Mouse (Mus musculus) liver, embryonic 14.5 days (tissue): ENCODE results near the gene 1600014C23Rik. TPM values are rescaled to one million over a fixed set of nuclear protein-coding genes. Genes with fewer than 3 reads are reported as not detected.

Experiments
- ATAC-seq: fragments of 200-750 bp; cut with Nextera tagmentation; 2 replicates; pipeline ENCODE4 v1.8.0; 2017; ENCODE audit warnings: moderate number of reproducible peaks, mild to moderate bottlenecking, moderate library complexity; ENCODE audit not compliant: insufficient read depth
- DNase-seq, 3 experiments: peaks; one replicate each; pipeline ENCODE4 v3.0.0-alpha.2; 2012 to 2013; ENCODE audit warnings: low read depth in 3 of 3, low spot score in 3 of 3
- H3K27ac ChIP-seq: fragments of 300-500 bp; sonication (generic); 2 replicates; pipeline ENCODE4 v1.5.1; 2014; ENCODE audit warnings: moderate library complexity, mild to moderate bottlenecking, control low read depth, inconsistent platforms
- H3K27me3 ChIP-seq: fragments of 300-500 bp; sonication (generic); 2 replicates; pipeline ENCODE4 v1.6.1; 2014; ENCODE audit warnings: mild to moderate bottlenecking, low read length, moderate library complexity; ENCODE audit not compliant: control insufficient read depth, insufficient read depth
- H3K36me3 ChIP-seq: fragments of 300-500 bp; sonication (generic); replicated peaks from 2 replicates; pipeline ENCODE4 v1.6.1; 2014; ENCODE audit warnings: low read depth; ENCODE audit not compliant: control insufficient read depth, insufficient read depth
- H3K4me1 ChIP-seq, 2 experiments: fragments of 200-500 bp in 1 of 2; fragments of 300-500 bp in 1 of 2; sonication (generic) in 1 of 2; replicated peaks; 2 replicates each; pipeline ENCODE4 v1.6.1; 2012 to 2014; ENCODE audit warnings: antibody characterized with exemption in 1 of 2, inconsistent platforms in 1 of 2, low read length in 1 of 2; ENCODE audit not compliant: control insufficient read depth in 2 of 2, insufficient read depth in 2 of 2
- H3K4me2 ChIP-seq: fragments of 300-500 bp; sonication (generic); 2 replicates; pipeline ENCODE4 v1.6.1; 2014; ENCODE audit warnings: low read depth, mild to moderate bottlenecking, control low read depth, moderate library complexity
- H3K4me3 ChIP-seq, 2 experiments: fragments of 200-500 bp in 1 of 2; fragments of 300-500 bp in 1 of 2; sonication (generic) in 1 of 2; 2 replicates each; pipeline ENCODE4 v1.5.1; 2012 to 2014; ENCODE audit warnings: low read depth in 2 of 2, low read length in 2 of 2, mild to moderate bottlenecking in 2 of 2, control low read depth in 1 of 2, inconsistent platforms in 1 of 2, moderate library complexity in 1 of 2; ENCODE audit not compliant: insufficient read depth in 1 of 2
- H3K9ac ChIP-seq: fragments of 300-500 bp; sonication (generic); replicated peaks from 2 replicates; pipeline ENCODE4 v1.6.1; 2014; ENCODE audit warnings: mild to moderate bottlenecking, control low read depth, moderate library complexity
- H3K9me3 ChIP-seq: fragments of 300-500 bp; sonication (generic); 2 replicates; pipeline ENCODE4 v1.6.1; 2016; ENCODE audit warnings: low read length, mixed read lengths; ENCODE audit not compliant: control insufficient read depth
- CTCF ChIP-seq: IDR thresholded peaks from 2 replicates; pipeline ENCODE4 v1.5.1; 2016; ENCODE audit warnings: antibody characterized with exemption, low read depth, control low read depth
- EP300 ChIP-seq: IDR thresholded peaks from 2 replicates; pipeline ENCODE4 v1.6.1; 2016; ENCODE audit warnings: antibody characterized with exemption, low read depth
- WGBS: fragments of 180-500 bp; shearing (Covaris S2); extraction: QIAGEN DNeasy Blood & Tissue Kit; methylation state at CpG from one replicate; pipeline ENCODE4 v1.1.7; 2014; ENCODE audit not compliant: insufficient replicate concordance; 5-methylcytosine and 5-hydroxymethylcytosine counted together
- polyA plus RNA-seq, 2 experiments: library from polyadenylated mRNA; depleted of rRNA in 1 of 2; stranded (reverse) in 1 of 2; unstranded in 1 of 2; fragments of >200 nt; fragmentation: Nextera tagmentation in 1 of 2; extraction: Ambion mirVana in 1 of 2; gene quantifications; 2 replicates each; pipeline versions ENCODE4 v1.2.1 to v1.2.3; 2012 to 2014

Gene 1600014C23Rik
- polyA plus RNA-seq, 2 experiments, result not detected

- H3K4me2 ChIP-seq, result no peak overlapping the region
- no peak overlapping the region for H3K4me3 ChIP-seq
- no peak for TF ChIP-seq EP300
- TF ChIP-seq CTCF, result no peak
- no peak overlapping the region for H3K27ac ChIP-seq
- ATAC-seq (no peak), DNase-seq (no peak)
- peaks cover 7% of the 10 kb centered on the region for H3K27me3 ChIP-seq
- WGBS, result 70% methylated on average over 8 of the region's 8 CpGs
- peaks cover 12 to 18% of the 10 kb centered on the region in 2 experiments for H3K4me1 ChIP-seq
- no peaks in the 10 kb centered on the region for H3K9me3 ChIP-seq
- no peaks in the 10 kb centered on the region for H3K36me3 ChIP-seq
- H3K9ac ChIP-seq, result no peak overlapping the region
These were observed 5.5 kb downstream of the 1600014C23Rik start for GRCm38 (mm10) chr17:45727983-45728723.

GRCm38 (mm10) chr17:45727481-45727880 lies 6.2 kb downstream of the 1600014C23Rik start:
- no peak for DNase-seq
- Histone ChIP-seq H3K9me3 (no peaks in the 10 kb centered on the region), H3K4me3 (no peak overlapping the region), H3K27ac (no peak overlapping the region), H3K4me2 (no peak overlapping the region), H3K4me1 (peaks cover 12 to 18% of the 10 kb centered on the region in 2 experiments), H3K27me3 (peaks cover 4% of the 10 kb centered on the region; the same call in 1 of the 2 replicates), H3K9ac (no peak overlapping the region), H3K36me3 (no peaks in the 10 kb centered on the region)
- TF ChIP-seq CTCF (no peak), EP300 (no peak)
- no peak for ATAC-seq
- 60% methylated on average over 2 of the region's 2 CpGs for WGBS

GRCm38 (mm10) chr17:45726249-45726648 lies 7.4 kb downstream of the 1600014C23Rik start:
- ATAC-seq (peak; percentile 82), DNase-seq (no peak)
- H3K4me3 ChIP-seq, result no peak overlapping the region
- WGBS, result 37% methylated on average over 7 of the region's 7 CpGs
- H3K9ac ChIP-seq, result peak overlapping the region; percentile 62
- TF ChIP-seq CTCF (no peak), EP300 (no peak)
- H3K9me3 ChIP-seq, result no peaks in the 10 kb centered on the region
- no peaks in the 10 kb centered on the region; the same call in 1 of the 2 replicates for H3K27me3 ChIP-seq
- no peaks in the 10 kb centered on the region for H3K36me3 ChIP-seq
- peak overlapping the region; percentile 47 for H3K4me2 ChIP-seq
- peak overlapping the region; percentile 73 for H3K27ac ChIP-seq
- H3K4me1 ChIP-seq, result peaks cover 12 to 18% of the 10 kb centered on the region in 2 experiments

DNA sequence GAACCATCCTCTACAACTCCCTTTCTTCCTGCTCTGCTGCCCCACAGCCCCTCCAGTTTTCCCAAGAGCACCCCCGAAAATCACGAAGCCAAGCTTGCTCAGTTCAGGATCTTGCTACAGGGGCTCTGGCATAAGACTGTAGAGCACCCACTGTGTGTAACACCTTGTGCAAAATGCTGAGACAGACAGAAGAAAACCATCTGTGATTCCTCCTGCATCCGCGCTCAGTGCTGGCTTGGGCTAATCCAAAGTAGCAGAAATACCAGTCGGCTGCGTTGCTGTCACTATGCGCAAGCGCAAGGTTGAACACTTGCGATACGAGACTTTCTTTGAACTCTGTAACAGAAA lies 9.1 kb downstream of the 1600014C23Rik start:
- H3K36me3 ChIP-seq, result no peaks in the 10 kb centered on the region
- no peak overlapping the region for H3K9ac ChIP-seq
- DNase-seq (no peak), ATAC-seq (no peak)
- H3K27ac ChIP-seq, result no peak overlapping the region
- TF ChIP-seq EP300 (no peak), CTCF (no peak)
- no peaks in the 10 kb centered on the region for H3K9me3 ChIP-seq
- H3K4me1 ChIP-seq, result peaks cover 12 to 18% of the 10 kb centered on the region in 2 experiments
- 85% methylated on average over 10 of the region's 10 CpGs for WGBS
- no peak overlapping the region for H3K4me3 ChIP-seq
- no peaks in the 10 kb centered on the region; the same call in 1 of the 2 replicates for H3K27me3 ChIP-seq
- H3K4me2 ChIP-seq, result peak overlapping the region; percentile 74

DNA sequence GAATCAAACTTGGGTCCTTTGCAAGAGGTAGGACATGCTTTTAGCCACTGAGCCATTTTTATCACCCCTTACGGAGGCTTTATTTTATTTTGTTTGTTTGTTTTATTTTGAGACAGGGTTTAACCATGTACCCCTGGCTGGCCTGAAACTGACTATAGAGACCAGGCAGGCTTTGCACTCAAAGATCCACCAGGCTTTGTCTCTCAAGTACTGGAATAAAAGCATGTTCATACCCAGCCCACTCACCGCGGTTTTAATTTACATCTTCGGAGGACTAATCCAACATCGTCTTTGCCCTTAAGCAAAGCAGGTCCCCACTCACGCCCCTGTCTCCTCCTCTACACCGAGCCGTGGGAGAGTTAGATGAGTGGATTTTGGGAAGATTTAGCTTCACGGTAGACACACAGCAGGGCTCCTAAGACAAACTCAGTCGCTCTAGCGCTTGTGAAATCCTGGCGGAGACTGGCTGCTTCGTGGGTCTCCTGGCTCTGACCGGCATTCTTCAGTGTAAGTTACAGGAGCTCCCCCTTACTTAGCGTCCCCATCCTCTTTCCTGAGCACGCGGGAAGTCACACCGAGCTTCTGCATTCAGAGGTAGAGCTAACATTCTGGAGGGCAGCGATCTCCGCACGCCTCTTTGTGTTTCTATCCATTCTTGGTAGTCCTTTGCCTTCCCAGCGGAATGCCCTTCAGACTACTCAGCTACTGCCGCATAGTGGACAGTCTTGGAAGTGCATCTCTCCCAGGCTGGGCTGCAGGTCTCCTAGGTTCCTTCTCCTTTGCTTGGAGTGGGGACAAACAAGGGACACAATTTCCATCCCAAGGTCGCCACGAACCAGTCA lies 9.7 kb downstream of the 1600014C23Rik start:
- DNase-seq (peak in 1 of 3 experiments; percentile 53), ATAC-seq (peak; percentile 31; the same call in 1 of the 2 replicates)
- 8% methylated on average over 25 of the region's 25 CpGs for WGBS
- no peak overlapping the region for H3K27ac ChIP-seq
- no peaks in the 10 kb centered on the region for H3K36me3 ChIP-seq
- H3K9me3 ChIP-seq, result no peaks in the 10 kb centered on the region
- H3K27me3 ChIP-seq, result no peaks in the 10 kb centered on the region; the same call in 1 of the 2 replicates
- peaks cover 12 to 18% of the 10 kb centered on the region in 2 experiments for H3K4me1 ChIP-seq
- peak overlapping the region; percentile 59 for H3K9ac ChIP-seq
- H3K4me3 ChIP-seq, result peak overlapping the region; percentile 51 to 69
- peak overlapping the region; percentile 74 for H3K4me2 ChIP-seq
- TF ChIP-seq CTCF, result peak; percentile 99
- no peak for TF ChIP-seq EP300
